Mouse (Mus musculus) bone marrow, adult 2 months (tissue): Measurements from ENCODE around the gene Cd80.

Source experiments
- CTCF ChIP-seq: fragments of 200-500 bp; IDR thresholded peaks from 2 replicates; pipeline ENCODE4 v1.5.1; 2011; ENCODE audit warnings: low read length, control low read depth; ENCODE audit not compliant: control insufficient read depth, insufficient read depth
- POLR2A ChIP-seq: fragments of 200-500 bp; IDR thresholded peaks from 2 replicates; pipeline ENCODE4 v1.6.1; 2011; ENCODE audit warnings: low read depth, mild to moderate bottlenecking, control low read depth, low read length, borderline replicate concordance; ENCODE audit not compliant: control insufficient read depth

DNA sequence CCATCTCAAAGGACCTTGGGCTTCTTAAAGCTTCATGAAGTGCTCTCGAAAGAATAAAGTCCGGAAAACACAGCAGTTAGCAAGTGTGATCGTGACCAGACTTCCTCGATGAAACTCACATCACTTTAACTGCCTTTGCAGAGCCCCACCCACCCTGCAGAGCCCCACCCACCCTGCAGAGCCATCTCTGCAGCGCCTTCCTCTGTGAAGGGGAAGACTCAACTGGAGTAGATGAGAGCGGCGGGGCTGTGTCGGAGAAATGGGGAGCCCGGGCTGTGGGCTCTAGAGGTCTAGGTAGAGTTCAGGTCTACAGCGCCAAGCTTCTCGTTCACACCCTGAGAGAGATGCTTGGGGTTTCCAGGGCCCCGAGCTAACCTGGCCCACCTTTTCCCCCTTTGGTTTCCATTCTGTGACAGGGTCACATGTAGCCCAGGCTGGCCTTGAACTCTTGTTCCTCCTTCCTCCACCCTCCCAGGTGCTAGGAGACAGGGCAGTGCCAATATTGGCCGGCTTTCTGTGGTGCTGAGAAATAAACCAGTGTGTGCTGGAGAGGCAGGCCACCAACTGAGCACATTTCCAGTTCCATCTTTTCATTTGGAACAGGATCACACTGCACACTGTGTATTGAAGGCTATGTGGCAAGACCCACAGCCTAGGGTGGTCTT lies 83.5 kb downstream of the Cd80 start:
- TF ChIP-seq CTCF (no peak), POLR2A (no peak)
